Mouse (Mus musculus): ENCODE data around the gene G6pdx. TPM values are rescaled to one million over a fixed set of nuclear protein-coding genes. Genes with fewer than 3 reads are reported as not detected.

G6pdx gene
- polyA plus RNA-seq (2014; fragmentation: Nextera tagmentation; extraction: Ambion mirVana) = 54.9 and 56.5 TPM in 2 replicates

- Histone ChIP-seq H3K27me3 (ENCODE audit: control insufficient read depth, insufficient read depth, low read length) (no peaks in the 10 kb centered on the region), H3K36me3 (ENCODE audit: control insufficient read depth, insufficient read depth, low read length) (no peaks in the 10 kb centered on the region), H3K9ac (ENCODE audit: low read depth, low read length) (peak within 1 kb of the TSS; percentile 60), H3K27ac (ENCODE audit: low read depth, low read length) (peak within 1 kb of the TSS; percentile 65), H3K9me3 (ENCODE audit: control insufficient read depth, low read length) (no peaks in the 10 kb centered on the region), H3K4me1 (replicated peaks; ENCODE audit: control insufficient read depth, insufficient read depth, low read length) (no peaks in the 10 kb centered on the region), H3K4me3 (ENCODE audit: low read depth, low read length) (peak within 1 kb of the TSS; percentile 52), H3K4me2 (replicated peaks; ENCODE audit: low read depth, low read length) (peak within 1 kb of the TSS; percentile 49)
- 17% methylated on average over 25 of the region's 25 CpGs for WGBS
- ATAC-seq (ENCODE audit: low FRiP score) (peak; percentile 87), DNase-seq (ENCODE audit: low spot score) (peak; percentile 86)
Observed at GRCm38 (mm10) chrX:74428826-74429276, at the start of gene G6pdx. Gene G6pdx (minus strand): TSS chrX:74429194.

GRCm38 (mm10) chrX:74452773-74453172, 23.8 kb upstream of the G6pdx start:
- Histone ChIP-seq H3K27me3 (ENCODE audit: control insufficient read depth, insufficient read depth, low read length) (no peaks in the 10 kb centered on the region), H3K4me1 (replicated peaks; ENCODE audit: control insufficient read depth, insufficient read depth, low read length) (no peaks in the 10 kb centered on the region), H3K9ac (ENCODE audit: low read depth, low read length) (no peak overlapping the region), H3K36me3 (ENCODE audit: control insufficient read depth, insufficient read depth, low read length) (no peaks in the 10 kb centered on the region), H3K9me3 (ENCODE audit: control insufficient read depth, low read length) (no peaks in the 10 kb centered on the region), H3K4me2 (replicated peaks; ENCODE audit: low read depth, low read length) (no peak overlapping the region), H3K4me3 (ENCODE audit: low read depth, low read length) (no peak overlapping the region), H3K27ac (ENCODE audit: low read depth, low read length) (no peak overlapping the region)
- DNase-seq (ENCODE audit: low spot score) (peak; percentile 24), ATAC-seq (ENCODE audit: low FRiP score) (no peak)
- WGBS = 17% methylated on average over 4 of the region's 4 CpGs

- Histone ChIP-seq H3K9ac (ENCODE audit: low read depth, low read length) (no peak overlapping the region), H3K36me3 (ENCODE audit: control insufficient read depth, insufficient read depth, low read length) (no peaks in the 10 kb centered on the region), H3K4me1 (replicated peaks; ENCODE audit: control insufficient read depth, insufficient read depth, low read length) (no peaks in the 10 kb centered on the region), H3K4me3 (ENCODE audit: low read depth, low read length) (no peak overlapping the region), H3K27ac (ENCODE audit: low read depth, low read length) (no peak overlapping the region), H3K27me3 (ENCODE audit: control insufficient read depth, insufficient read depth, low read length) (no peaks in the 10 kb centered on the region), H3K9me3 (ENCODE audit: control insufficient read depth, low read length) (no peaks in the 10 kb centered on the region), H3K4me2 (replicated peaks; ENCODE audit: low read depth, low read length) (no peak overlapping the region)
- no peak for DNase-seq (ENCODE audit: low spot score)
- 79% methylated on average over 4 of the region's 4 CpGs for WGBS
- no peak for ATAC-seq (ENCODE audit: low FRiP score)
Observed at GRCm38 (mm10) chrX:74451157-74451912, 22.3 kb upstream of the G6pdx start.

- Histone ChIP-seq H3K27me3 (ENCODE audit: control insufficient read depth, insufficient read depth, low read length) (no peaks in the 10 kb centered on the region), H3K4me1 (replicated peaks; ENCODE audit: control insufficient read depth, insufficient read depth, low read length) (no peaks in the 10 kb centered on the region), H3K4me2 (replicated peaks; ENCODE audit: low read depth, low read length) (peak overlapping the region; percentile 49), H3K4me3 (ENCODE audit: low read depth, low read length) (peak overlapping the region; percentile 52), H3K27ac (ENCODE audit: low read depth, low read length) (peak overlapping the region; percentile 65), H3K9me3 (ENCODE audit: control insufficient read depth, low read length) (no peaks in the 10 kb centered on the region), H3K36me3 (ENCODE audit: control insufficient read depth, insufficient read depth, low read length) (no peaks in the 10 kb centered on the region), H3K9ac (ENCODE audit: low read depth, low read length) (peak overlapping the region; percentile 60)
- WGBS = 21% methylated on average over 22 of the region's 22 CpGs
- DNase-seq (ENCODE audit: low spot score) (peak; percentile 80), ATAC-seq (ENCODE audit: low FRiP score) (peak; percentile 68)
Observed at GRCm38 (mm10) chrX:74429290-74429821, 362 bp upstream of the G6pdx start.

- Histone ChIP-seq H3K9me3 (ENCODE audit: control insufficient read depth, low read length) (no peaks in the 10 kb centered on the region), H3K36me3 (ENCODE audit: control insufficient read depth, insufficient read depth, low read length) (no peaks in the 10 kb centered on the region), H3K4me3 (ENCODE audit: low read depth, low read length) (peak overlapping the region; percentile 52), H3K27me3 (ENCODE audit: control insufficient read depth, insufficient read depth, low read length) (no peaks in the 10 kb centered on the region), H3K4me2 (replicated peaks; ENCODE audit: low read depth, low read length) (peak overlapping the region; percentile 44), H3K4me1 (replicated peaks; ENCODE audit: control insufficient read depth, insufficient read depth, low read length) (no peaks in the 10 kb centered on the region), H3K27ac (ENCODE audit: low read depth, low read length) (peak overlapping the region; percentile 30; the same call in 1 of the 2 replicates), H3K9ac (ENCODE audit: low read depth, low read length) (peak overlapping the region; percentile 47; the same call in 1 of the 2 replicates)
- peak; percentile 58 for ATAC-seq (ENCODE audit: low FRiP score)
- peak; percentile 43 for DNase-seq (ENCODE audit: low spot score)
- WGBS = 22% methylated on average over 35 of the region's 35 CpGs
Observed at GRCm38 (mm10) chrX:74428146-74428825, 708 bp downstream of the G6pdx start.

GRCm38 (mm10) chrX:74427116-74427515, 1.9 kb downstream of the G6pdx start:
- no peaks in the 10 kb centered on the region for H3K4me1 ChIP-seq (replicated peaks; ENCODE audit: control insufficient read depth, insufficient read depth, low read length)
- WGBS = 77% methylated on average over 3 of the region's 3 CpGs
- H3K4me3 ChIP-seq (ENCODE audit: low read depth, low read length) = no peak overlapping the region
- ATAC-seq (ENCODE audit: low FRiP score) (no peak), DNase-seq (ENCODE audit: low spot score) (no peak)
- no peaks in the 10 kb centered on the region for H3K36me3 ChIP-seq (ENCODE audit: control insufficient read depth, insufficient read depth, low read length)
- H3K9ac ChIP-seq (ENCODE audit: low read depth, low read length) = no peak overlapping the region
- H3K27me3 ChIP-seq (ENCODE audit: control insufficient read depth, insufficient read depth, low read length) = no peaks in the 10 kb centered on the region
- H3K27ac ChIP-seq (ENCODE audit: low read depth, low read length) = no peak overlapping the region
- H3K9me3 ChIP-seq (ENCODE audit: control insufficient read depth, low read length) = no peaks in the 10 kb centered on the region
- H3K4me2 ChIP-seq (replicated peaks; ENCODE audit: low read depth, low read length) = no peak overlapping the region

- no peak overlapping the region for H3K4me3 ChIP-seq (ENCODE audit: low read depth, low read length)
- no peaks in the 10 kb centered on the region for H3K4me1 ChIP-seq (replicated peaks; ENCODE audit: control insufficient read depth, insufficient read depth, low read length)
- WGBS = 91% methylated on average over 1 of the region's 1 CpGs
- ATAC-seq (ENCODE audit: low FRiP score) (no peak), DNase-seq (ENCODE audit: low spot score) (no peak)
- H3K36me3 ChIP-seq (ENCODE audit: control insufficient read depth, insufficient read depth, low read length) = no peaks in the 10 kb centered on the region
- no peaks in the 10 kb centered on the region for H3K27me3 ChIP-seq (ENCODE audit: control insufficient read depth, insufficient read depth, low read length)
- no peak overlapping the region for H3K4me2 ChIP-seq (replicated peaks; ENCODE audit: low read depth, low read length)
- H3K27ac ChIP-seq (ENCODE audit: low read depth, low read length) = no peak overlapping the region
- no peak overlapping the region for H3K9ac ChIP-seq (ENCODE audit: low read depth, low read length)
- H3K9me3 ChIP-seq (ENCODE audit: control insufficient read depth, low read length) = no peaks in the 10 kb centered on the region
Observed at GRCm38 (mm10) chrX:74426256-74426655, 2.7 kb downstream of the G6pdx start.

GRCm38 (mm10) chrX:74425195-74425594, 3.8 kb downstream of the G6pdx start:
- Histone ChIP-seq H3K9me3 (ENCODE audit: control insufficient read depth, low read length) (no peaks in the 10 kb centered on the region), H3K36me3 (ENCODE audit: control insufficient read depth, insufficient read depth, low read length) (no peaks in the 10 kb centered on the region), H3K4me2 (replicated peaks; ENCODE audit: low read depth, low read length) (no peak overlapping the region), H3K4me3 (ENCODE audit: low read depth, low read length) (no peak overlapping the region), H3K4me1 (replicated peaks; ENCODE audit: control insufficient read depth, insufficient read depth, low read length) (no peaks in the 10 kb centered on the region), H3K27me3 (ENCODE audit: control insufficient read depth, insufficient read depth, low read length) (no peaks in the 10 kb centered on the region), H3K9ac (ENCODE audit: low read depth, low read length) (no peak overlapping the region), H3K27ac (ENCODE audit: low read depth, low read length) (no peak overlapping the region)
- WGBS = 83% methylated on average over 4 of the region's 4 CpGs
- DNase-seq (ENCODE audit: low spot score) (no peak), ATAC-seq (ENCODE audit: low FRiP score) (no peak)
